Mouse (Mus musculus) CH12.LX (cell line): ENCODE measurements around the gene Ttc4. TPM values are rescaled to one million over a fixed set of nuclear protein-coding genes. Genes with fewer than 3 reads are reported as not detected.

Source experiments
- DNase-seq: peaks from one replicate; pipeline ENCODE4 v3.0.0-alpha.2; 2013; ENCODE audit errors: extremely low read depth
- H3K27ac ChIP-seq: 2 replicates; pipeline ENCODE4 v1.5.1; 2012; ENCODE audit warnings: low read depth, mild to moderate bottlenecking, control low read depth, moderate library complexity; ENCODE audit not compliant: insufficient read depth
- H3K27me3 ChIP-seq: replicated peaks from 2 replicates; pipeline ENCODE3; 2012; ENCODE audit warnings: inconsistent platforms
- H3K36me3 ChIP-seq, 2 experiments: replicated peaks in 1 of 2; 2 replicates each; pipeline versions ENCODE3 to v1.6.1; 2012; ENCODE audit warnings: inconsistent platforms in 1 of 2, low read length in 1 of 2, mild to moderate bottlenecking in 1 of 2, mixed read lengths in 1 of 2, moderate library complexity in 1 of 2; ENCODE audit not compliant: control insufficient read depth in 1 of 2, insufficient read depth in 1 of 2
- H3K4me1 ChIP-seq, 2 experiments: 2 replicates each; pipeline ENCODE4 v1.6.1; 2012; ENCODE audit warnings: inconsistent platforms in 1 of 2, moderate library complexity in 1 of 2; ENCODE audit not compliant: insufficient read depth in 2 of 2, control insufficient read depth in 1 of 2
- H3K4me2 ChIP-seq: 2 replicates; pipeline ENCODE4 v1.6.1; 2012; ENCODE audit warnings: low read depth, mild to moderate bottlenecking, control low read depth; ENCODE audit not compliant: poor library complexity, insufficient read depth, severe bottlenecking
- H3K4me3 ChIP-seq, 3 experiments: fragments of 150-350 bp in 1 of 3; sonication (generic) in 1 of 3; replicated peaks in 1 of 3; 2 replicates each; pipeline versions ENCODE3 to v1.5.1; 2011 to 2012; ENCODE audit warnings: low read depth in 2 of 3, low read length in 2 of 3, mild to moderate bottlenecking in 2 of 3, moderate library complexity in 2 of 3, control low read depth in 1 of 3, improper control_type of control experiment in 1 of 3, inconsistent platforms in 1 of 3, mixed read lengths in 1 of 3; ENCODE audit not compliant: poor library complexity in 1 of 3
- H3K79me2 ChIP-seq: replicated peaks from 2 replicates; pipeline ENCODE4 v1.6.1; 2012; ENCODE audit warnings: mild to moderate bottlenecking, moderate library complexity; ENCODE audit not compliant: control insufficient read depth, poor library complexity, insufficient read depth, severe bottlenecking; ENCODE audit errors: extremely low read depth
- H3K9ac ChIP-seq: 2 replicates; pipeline ENCODE4 v1.6.1; 2012; ENCODE audit warnings: low read depth, mild to moderate bottlenecking, control low read depth, moderate library complexity; ENCODE audit not compliant: insufficient read depth
- H3K9me3 ChIP-seq: replicated peaks from 2 replicates; pipeline ENCODE3; 2012; ENCODE audit warnings: low read length, inconsistent platforms, mixed read lengths
- BHLHE40 ChIP-seq: IDR thresholded peaks from 2 replicates; pipeline ENCODE4 v1.6.1; 2011; ENCODE audit warnings: mild to moderate bottlenecking, low read depth, low read length, improper control_type of control experiment
- CHD1 ChIP-seq: IDR thresholded peaks from 2 replicates; pipeline ENCODE4 v1.6.1; 2012; ENCODE audit warnings: low read depth, low read length, improper control_type of control experiment, inconsistent platforms
- CHD2 ChIP-seq: IDR thresholded peaks from 2 replicates; pipeline ENCODE4 v1.6.1; 2011; ENCODE audit warnings: low read length, improper control_type of control experiment
- ELF1 ChIP-seq: IDR thresholded peaks from 2 replicates; pipeline ENCODE4 v1.6.1; 2014; ENCODE audit warnings: low read depth, mild to moderate bottlenecking, inconsistent platforms, low read length, improper control_type of control experiment
- ETS1 ChIP-seq: conservative IDR thresholded peaks from 2 replicates; pipeline ENCODE4 v1.6.1; 2012; ENCODE audit warnings: low read depth, mild to moderate bottlenecking, inconsistent platforms, low read length, improper control_type of control experiment, moderate library complexity
- GABPA ChIP-seq: IDR thresholded peaks from 2 replicates; pipeline ENCODE4 v1.6.1; 2012; ENCODE audit warnings: low read depth, low read length, improper control_type of control experiment, inconsistent platforms; ENCODE audit not compliant: insufficient replicate concordance
- HCFC1 ChIP-seq: IDR thresholded peaks from 2 replicates; pipeline ENCODE4 v1.6.1; 2012; ENCODE audit warnings: low read depth, mild to moderate bottlenecking, inconsistent platforms, low read length, improper control_type of control experiment
- IRF4 ChIP-seq: IDR thresholded peaks from 2 replicates; pipeline ENCODE4 v1.6.1; 2014; ENCODE audit warnings: low read depth, mild to moderate bottlenecking, inconsistent platforms, low read length, improper control_type of control experiment
- JUN ChIP-seq: IDR thresholded peaks from 2 replicates; pipeline ENCODE4 v1.6.1; 2011; ENCODE audit warnings: low read depth, mild to moderate bottlenecking, low read length, improper control_type of control experiment, moderate library complexity; ENCODE audit not compliant: insufficient read depth
- KAT2A ChIP-seq: IDR thresholded peaks from 2 replicates; pipeline ENCODE4 v1.6.1; 2012; ENCODE audit warnings: low read length, improper control_type of control experiment, inconsistent platforms; ENCODE audit not compliant: insufficient replicate concordance
- MAFK ChIP-seq: IDR thresholded peaks from 2 replicates; pipeline ENCODE4 v1.6.1; 2011; ENCODE audit warnings: low read length, improper control_type of control experiment; ENCODE audit not compliant: insufficient replicate concordance
- MAZ ChIP-seq: IDR thresholded peaks from 2 replicates; pipeline ENCODE4 v1.6.1; 2012; ENCODE audit warnings: low read depth, mild to moderate bottlenecking, inconsistent platforms, low read length, improper control_type of control experiment, moderate library complexity
- MEF2A ChIP-seq: IDR thresholded peaks from 2 replicates; pipeline ENCODE4 v1.6.1; 2014; ENCODE audit warnings: low read depth, mild to moderate bottlenecking, inconsistent platforms, low read length, improper control_type of control experiment, borderline replicate concordance
- PAX5 ChIP-seq: IDR thresholded peaks from 2 replicates; pipeline ENCODE4 v1.6.1; 2012; ENCODE audit warnings: low read length, inconsistent platforms, mixed read lengths
- SIN3A ChIP-seq: IDR thresholded peaks from 2 replicates; pipeline ENCODE4 v1.6.1; 2012; ENCODE audit warnings: low read length, improper control_type of control experiment, inconsistent platforms
- TBP ChIP-seq: conservative IDR thresholded peaks from 2 replicates; pipeline ENCODE4 v1.6.1; 2011; ENCODE audit warnings: low read depth, low read length, improper control_type of control experiment
- UBTF ChIP-seq: IDR thresholded peaks from 2 replicates; pipeline ENCODE4 v1.6.1; 2012; ENCODE audit warnings: low read depth, mild to moderate bottlenecking, inconsistent platforms, low read length, improper control_type of control experiment, moderate library complexity
- dilution Hi-C: fragments of 300-500 bp; cut with MboI; formaldehyde crosslinking; loops from 2 replicates; pipeline ENCODE4 v1.14.3; 2020; ENCODE audit warnings: low sequenced_read_pairs; ENCODE audit not compliant: extremely low pct_unique_long_range_greater_than_20kb, extremely low pct_ligation_motif_present
- in situ Hi-C: fragments of 300-500 bp; cut with MboI; formaldehyde crosslinking; loops from 3 replicates; pipeline ENCODE4 v1.14.3; 2019; ENCODE audit warnings: low sequenced_read_pairs, low pct_ligation_motif_present, low pct_unique_long_range_greater_than_20kb, mixed read lengths
- polyA plus RNA-seq: library from polyadenylated mRNA; unstranded; fragments of >175 nt; gene quantifications from 2 replicates; pipeline ENCODE4 v1.2.1, GENCODE M21; 2012; ENCODE audit warnings: low read depth; ENCODE audit not compliant: insufficient read length
- total RNA-seq, 2 experiments: library from RNA; depleted of rRNA; stranded (reverse); fragments of 300-350 nt in 1 of 2; fragments of >200 nt in 1 of 2; gene quantifications; 2 replicates each; pipeline ENCODE4 v1.2.3; 2012 to 2014

The Ttc4 gene
- total and polyA plus RNA-seq, 3 experiments, result 47.8 to 61.8 (median 50.2) TPM

DNA sequence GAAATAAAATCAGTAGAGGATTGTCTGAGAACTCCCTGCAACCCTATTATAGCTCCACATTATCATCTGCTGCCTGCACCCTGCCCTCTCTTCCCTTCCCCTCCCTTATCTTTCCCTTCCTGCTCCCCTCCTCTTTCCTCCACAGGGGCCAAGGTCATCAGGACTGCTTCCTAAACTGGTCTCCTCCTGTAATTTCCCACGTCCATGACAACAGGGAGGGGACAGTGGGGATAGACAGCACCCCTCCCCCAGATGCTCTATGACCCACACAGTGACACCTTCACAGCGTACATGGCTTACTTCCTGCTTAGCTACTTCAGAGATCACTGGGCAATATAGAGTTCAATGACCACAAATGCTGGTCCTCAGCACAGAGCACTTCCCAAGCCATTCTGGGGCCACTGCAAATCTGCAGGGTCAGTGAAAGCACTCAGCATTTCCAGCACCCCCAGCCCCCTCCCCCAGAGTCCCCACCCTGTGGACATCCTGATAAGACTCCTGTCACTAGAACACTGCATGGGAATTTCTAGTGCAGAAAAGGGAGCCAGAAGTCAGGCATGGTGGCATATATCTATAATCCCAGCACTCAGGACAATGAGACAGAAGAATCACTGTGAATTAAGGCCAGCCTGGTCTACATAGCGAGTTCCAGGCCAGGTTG is 10.0 kb upstream of the Ttc4 start:
- Histone ChIP-seq H3K9ac (no peak overlapping the region), H3K4me2 (no peak overlapping the region), H3K4me1 (no peaks in the 10 kb centered on the region), H3K36me3 (no peaks in the 10 kb centered on the region), H3K27me3 (peaks cover 72% of the 10 kb centered on the region), H3K27ac (no peak overlapping the region), H3K9me3 (no peaks in the 10 kb centered on the region), H3K79me2 (no peaks in the 10 kb centered on the region), H3K4me3 (no peak overlapping the region)
- TF ChIP-seq HCFC1, result no peak
- TF ChIP-seq KAT2A, result no peak
- no peak for TF ChIP-seq CHD1
- no peak for TF ChIP-seq CHD2
- TF ChIP-seq ELF1, result no peak
- no peak for TF ChIP-seq MAZ
- TF ChIP-seq GABPA, result no peak
- TF ChIP-seq UBTF, result no peak
- TF ChIP-seq TBP, result no peak
- no peak for TF ChIP-seq IRF4
- in situ Hi-C loops (no loop called here), dilution Hi-C loops (no loop called here)
- DNase-seq, result no peak

DNA sequence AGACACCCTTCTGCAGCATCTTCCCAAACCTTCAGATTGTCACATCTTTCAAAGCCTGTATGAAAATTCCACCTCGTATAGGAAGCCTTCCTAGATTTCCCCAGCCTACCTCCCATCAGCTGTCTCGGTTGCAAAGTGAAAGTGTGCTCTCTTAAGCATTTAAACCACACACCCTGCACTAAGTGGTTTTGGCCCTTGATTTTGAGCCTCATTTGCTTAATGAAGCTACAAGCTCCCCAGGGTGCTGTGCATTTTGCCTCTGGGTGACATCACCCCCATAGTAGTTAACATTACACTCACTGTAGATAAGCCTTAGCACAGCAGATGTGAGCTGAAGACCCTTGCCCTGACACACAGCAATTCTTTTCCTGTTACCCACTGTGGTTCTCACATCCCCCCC is 2.2 kb upstream of the Ttc4 start:
- no peak overlapping the region for H3K27ac ChIP-seq
- peak overlapping the region; percentile 11; the same call in 1 of the 2 replicates for H3K9ac ChIP-seq
- DNase-seq, result peak; percentile 77
- 0 out of 2 replicates have a peak, but pooled peaks have one; percentile 45 for TF ChIP-seq MEF2A
- 0 out of 2 replicates have a peak, but pooled peaks have one; percentile 11 for TF ChIP-seq JUN
- no peak for TF ChIP-seq MAFK
- TF ChIP-seq SIN3A, result peak; percentile 39; the same call in 1 of the 2 replicates
- peak; percentile 56 for TF ChIP-seq ETS1
- no peak for TF ChIP-seq PAX5
- peak; percentile 47; the same call in 1 of the 2 replicates for TF ChIP-seq BHLHE40
- in situ Hi-C loops, result no loop called here
- peaks cover 6 to 38% of the 10 kb centered on the region in 2 experiments for H3K4me1 ChIP-seq
- dilution Hi-C loops, result no loop called here
- peaks cover 31% of the 10 kb centered on the region for H3K27me3 ChIP-seq
- peak overlapping the region; percentile 26 to 39 (median 37) for H3K4me3 ChIP-seq
- peak overlapping the region; percentile 79 for H3K4me2 ChIP-seq
- peaks cover 8% of the 10 kb centered on the region for H3K79me2 ChIP-seq
- no peaks in the 10 kb centered on the region for H3K9me3 ChIP-seq
- H3K36me3 ChIP-seq, result peaks cover 9 to 18% of the 10 kb centered on the region in 2 experiments
